Mouse (Mus musculus) neural tube, embryonic 11.5 days (tissue): ENCODE measurements around the gene Bcor. TPM values are rescaled to one million over a fixed set of nuclear protein-coding genes. Genes with fewer than 3 reads are reported as not detected.
A peak's percentile ranks its signal among the peaks of the same experiment; 100 is the strongest.

Experiments used
- ATAC-seq: fragments of 200-750 bp; cut with Nextera tagmentation; 2 replicates; pipeline ENCODE4 v1.8.0; 2017; ENCODE audit warnings: moderate number of reproducible peaks, mild to moderate bottlenecking, moderate TSS enrichment, moderate library complexity; ENCODE audit not compliant: insufficient read depth, low FRiP score, low TSS enrichment
- DNase-seq: peaks from one replicate; pipeline ENCODE4 v3.0.0-alpha.2; 2015; ENCODE audit warnings: low spot score
- H3K27ac ChIP-seq: fragments of 300-500 bp; sonication (generic); 2 replicates; pipeline ENCODE4 v1.5.1; 2014; ENCODE audit warnings: low read depth, mild to moderate bottlenecking, low read length
- H3K27me3 ChIP-seq: fragments of 300-500 bp; sonication (generic); 2 replicates; pipeline ENCODE4 v1.6.1; 2014; ENCODE audit warnings: mild to moderate bottlenecking, low read length, mixed read lengths; ENCODE audit not compliant: control insufficient read depth, insufficient read depth
- H3K36me3 ChIP-seq: fragments of 300-500 bp; sonication (generic); 2 replicates; pipeline ENCODE4 v1.6.1; 2014; ENCODE audit warnings: mild to moderate bottlenecking, low read length, moderate library complexity, mixed read lengths; ENCODE audit not compliant: control insufficient read depth, insufficient read depth
- H3K4me1 ChIP-seq: fragments of 300-500 bp; sonication (generic); 2 replicates; pipeline ENCODE4 v1.6.1; 2014; ENCODE audit warnings: low read length, mixed read lengths; ENCODE audit not compliant: control insufficient read depth, insufficient read depth
- H3K4me2 ChIP-seq: fragments of 300-500 bp; sonication (generic); 2 replicates; pipeline ENCODE4 v1.6.1; 2014; ENCODE audit warnings: low read depth, mild to moderate bottlenecking, moderate library complexity
- H3K4me3 ChIP-seq: fragments of 300-500 bp; sonication (generic); 2 replicates; pipeline ENCODE4 v1.5.1; 2014; ENCODE audit warnings: low read depth, low read length
- H3K9ac ChIP-seq: fragments of 300-500 bp; sonication (generic); 2 replicates; pipeline ENCODE4 v1.6.1; 2014; ENCODE audit warnings: mild to moderate bottlenecking, low read length
- H3K9me3 ChIP-seq: fragments of 300-500 bp; sonication (generic); 2 replicates; pipeline ENCODE4 v1.6.1; 2016; ENCODE audit warnings: low read length; ENCODE audit not compliant: control insufficient read depth
- WGBS: fragments of 180-500 bp; shearing (Covaris S2); extraction: QIAGEN DNeasy Blood & Tissue Kit; methylation state at CpG from one replicate; pipeline ENCODE4 v1.1.7; 2014; 5-methylcytosine and 5-hydroxymethylcytosine counted together
- polyA plus RNA-seq: library from polyadenylated mRNA; unstranded; fragments of >200 nt; fragmentation: Nextera tagmentation; extraction: Ambion mirVana; gene quantifications from 2 replicates; pipeline ENCODE4 v1.2.1, GENCODE M21; 2014

The Bcor gene
- polyA plus RNA-seq, 1 experiment from 2014 or later = 26.7 TPM

DNA sequence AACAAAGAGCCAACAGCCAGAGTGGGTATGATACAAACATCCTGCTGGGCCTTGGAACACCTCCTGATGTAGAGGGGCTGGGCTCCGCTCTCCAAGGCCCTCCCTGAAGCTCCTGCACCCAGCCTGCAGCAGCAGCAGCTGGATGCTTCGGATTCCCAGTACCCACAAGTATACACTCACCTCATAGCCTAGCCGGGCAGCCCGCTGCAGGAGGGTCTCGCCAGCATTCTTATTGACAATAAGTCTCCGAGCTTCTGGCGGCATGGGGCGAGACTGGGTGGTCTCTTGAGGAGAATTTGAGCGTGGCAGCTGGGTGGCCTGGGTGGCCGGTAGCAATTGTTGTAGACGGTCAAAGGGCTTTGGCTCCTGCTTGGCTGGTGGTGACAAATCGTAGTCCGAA lies 113.5 kb downstream of the Bcor start:
- 62% methylated on average over 13 of the region's 13 CpGs for WGBS
- no peaks in the 10 kb centered on the region for H3K9me3 ChIP-seq
- H3K36me3 ChIP-seq = no peaks in the 10 kb centered on the region
- DNase-seq (no peak), ATAC-seq (no peak)
- no peak overlapping the region for H3K4me2 ChIP-seq
- no peak overlapping the region for H3K27ac ChIP-seq
- H3K9ac ChIP-seq = no peak overlapping the region
- no peak overlapping the region for H3K4me3 ChIP-seq
- no peaks in the 10 kb centered on the region for H3K4me1 ChIP-seq
- H3K27me3 ChIP-seq = 0 out of 2 replicates have a peak, but pooled peaks cover 2% of the 10 kb centered on the region

DNA sequence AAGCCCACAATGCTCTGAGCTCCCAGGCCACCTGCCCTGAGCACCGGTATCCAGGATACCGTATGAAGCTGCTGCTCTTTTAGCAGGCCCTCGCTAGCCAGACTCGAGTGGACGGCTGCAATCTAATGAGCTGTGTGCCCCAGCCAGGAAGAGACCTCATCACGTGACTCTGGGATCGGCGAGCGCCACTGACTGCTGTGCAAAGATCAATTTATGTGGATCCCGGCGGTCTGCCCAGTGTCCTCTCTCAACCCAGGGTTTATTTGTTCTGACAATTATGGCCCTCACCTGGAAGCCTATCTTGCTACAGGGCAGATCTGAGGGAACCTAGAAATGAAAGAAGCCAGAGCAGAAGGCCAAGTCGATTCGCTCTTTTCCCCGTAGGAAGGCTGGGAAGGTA lies 116.8 kb downstream of the Bcor start:
- no peak for DNase-seq
- 80% methylated on average over 14 of the region's 14 CpGs for WGBS
- H3K4me2 ChIP-seq = no peak overlapping the region
- ATAC-seq = no peak
- no peaks in the 10 kb centered on the region; the same call in 1 of the 2 replicates for H3K36me3 ChIP-seq
- 0 out of 2 replicates have a peak, but pooled peaks cover 2% of the 10 kb centered on the region for H3K27me3 ChIP-seq
- H3K27ac ChIP-seq = no peak overlapping the region
- H3K9ac ChIP-seq = no peak overlapping the region
- no peak overlapping the region for H3K4me3 ChIP-seq
- H3K9me3 ChIP-seq = no peaks in the 10 kb centered on the region
- H3K4me1 ChIP-seq = no peaks in the 10 kb centered on the region

DNA sequence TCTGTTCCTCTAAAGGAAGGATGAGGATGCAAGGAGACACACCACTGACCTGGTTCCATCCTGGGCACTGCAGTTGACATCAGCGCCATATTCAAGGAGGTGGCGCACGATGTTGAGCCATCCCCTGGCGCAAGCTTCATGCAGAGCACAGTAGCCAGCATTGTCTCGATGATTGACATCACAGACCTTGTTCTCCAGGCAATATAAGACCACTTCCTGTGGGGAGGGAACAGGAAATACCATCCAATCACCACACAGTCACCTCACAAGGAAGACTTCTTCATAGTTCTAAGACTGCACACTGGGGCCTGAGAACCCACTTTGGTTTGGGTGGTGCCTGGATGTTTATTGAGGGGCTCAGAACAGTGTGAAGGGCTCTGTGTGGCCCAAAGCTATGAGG lies 118.7 kb downstream of the Bcor start:
- DNase-seq = no peak
- Histone ChIP-seq H3K27me3 (no peaks in the 10 kb centered on the region), H3K4me3 (no peak overlapping the region), H3K27ac (no peak overlapping the region), H3K4me1 (no peaks in the 10 kb centered on the region), H3K9me3 (no peaks in the 10 kb centered on the region), H3K9ac (no peak overlapping the region), H3K36me3 (no peaks in the 10 kb centered on the region; the same call in 1 of the 2 replicates), H3K4me2 (no peak overlapping the region)
- no peak for ATAC-seq
- 93% methylated on average over 5 of the region's 5 CpGs for WGBS

DNA sequence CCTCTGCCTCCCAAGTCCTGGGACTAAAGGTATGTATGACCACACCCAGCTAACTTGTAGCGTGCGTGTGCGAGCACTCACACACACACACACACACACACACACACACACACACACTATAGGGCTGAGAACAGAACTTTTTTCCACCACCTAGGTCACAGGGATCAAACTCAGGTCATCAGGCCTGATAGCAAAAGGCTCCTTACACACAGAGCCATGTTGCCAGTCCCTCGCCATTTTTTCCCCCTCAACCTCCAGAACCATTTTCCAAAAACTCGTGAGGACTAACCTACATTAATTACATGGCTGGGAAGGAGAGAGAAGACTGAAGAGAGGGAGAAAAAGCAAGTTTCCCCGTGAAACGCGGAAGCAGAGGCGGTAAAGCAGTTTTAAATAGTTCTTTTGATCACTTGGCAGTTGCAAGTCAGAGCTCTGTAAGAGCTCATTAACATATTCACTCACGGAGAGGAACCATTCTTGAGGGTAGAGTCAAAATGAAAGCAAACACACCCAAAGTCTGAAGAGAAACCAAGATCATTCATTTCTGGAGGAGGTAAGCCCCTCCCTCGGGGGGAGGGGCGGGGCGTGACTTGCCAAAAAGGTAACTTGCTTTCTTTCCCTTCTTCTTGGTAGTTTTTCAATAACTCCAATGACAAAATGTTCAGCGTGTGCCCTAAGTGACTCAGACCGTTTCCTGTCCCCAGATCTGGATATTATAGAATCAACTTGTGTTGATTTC lies 145.3 kb downstream of the Bcor start:
- H3K4me3 ChIP-seq = no peak overlapping the region
- no peak for ATAC-seq

DNA sequence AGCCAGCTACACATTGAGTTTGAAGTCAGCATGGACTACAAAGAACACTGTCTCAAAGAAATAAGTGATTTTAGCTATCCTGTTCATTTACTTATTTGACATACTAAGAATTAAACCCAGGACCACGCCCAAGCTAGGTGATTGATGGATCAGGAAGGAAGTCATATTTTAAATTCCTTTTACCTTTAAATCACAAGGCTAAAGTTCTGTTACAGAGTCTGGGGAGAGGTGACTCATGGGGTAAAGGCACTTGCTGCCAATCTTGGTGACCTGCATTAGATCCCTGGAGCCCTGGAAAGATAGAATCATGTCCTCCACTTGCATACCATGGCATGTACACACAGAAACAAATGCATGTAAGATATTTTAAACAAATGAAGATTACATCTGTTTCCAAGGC lies 149.5 kb downstream of the Bcor start:
- peaks cover 8% of the 10 kb centered on the region for H3K27me3 ChIP-seq

More for the DNA sequence above, 145.3 kb downstream of the Bcor start:
- no peak overlapping the region for H3K27ac ChIP-seq
- no peak overlapping the region for H3K9ac ChIP-seq
- no peaks in the 10 kb centered on the region for H3K36me3 ChIP-seq
- no peak overlapping the region for H3K4me2 ChIP-seq
- no peaks in the 10 kb centered on the region for H3K27me3 ChIP-seq
- DNase-seq = no peak
- H3K4me1 ChIP-seq = no peaks in the 10 kb centered on the region
- no peaks in the 10 kb centered on the region for H3K9me3 ChIP-seq
- 51% methylated on average over 15 of the region's 15 CpGs for WGBS

DNA sequence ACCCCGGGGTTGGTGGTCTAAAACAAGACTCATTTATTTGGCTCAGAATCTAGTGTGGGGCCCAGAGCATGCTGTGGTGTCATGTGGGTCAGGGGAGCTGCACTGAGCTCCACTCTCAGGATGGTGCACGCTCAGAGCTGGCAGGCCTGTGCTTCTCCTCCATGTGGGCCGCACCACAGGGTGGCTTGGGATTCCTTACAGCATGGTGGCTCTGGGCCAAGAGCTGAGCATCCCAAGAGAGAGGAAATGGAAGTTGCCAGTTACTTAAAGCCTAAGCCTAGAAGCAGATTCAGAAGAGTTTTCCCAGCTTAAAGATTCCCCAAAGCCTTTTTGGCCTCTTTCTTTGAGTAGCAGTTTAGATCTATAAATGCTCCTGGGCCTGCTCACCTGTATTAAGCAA lies 151.1 kb downstream of the Bcor start:
- 40% methylated on average over 3 of the region's 3 CpGs for whole genome bisulfite sequencing

More for the DNA sequence above, 149.5 kb downstream of the Bcor start:
- H3K9me3 ChIP-seq = no peaks in the 10 kb centered on the region
- H3K9ac ChIP-seq = no peak overlapping the region
- WGBS = 71% methylated on average over 1 of the region's 1 CpGs
- H3K4me3 ChIP-seq = no peak overlapping the region
- H3K4me1 ChIP-seq = peaks cover 3% of the 10 kb centered on the region
- no peaks in the 10 kb centered on the region for H3K36me3 ChIP-seq
- DNase-seq (no peak), ATAC-seq (no peak)
- H3K27ac ChIP-seq = no peak overlapping the region
- no peak overlapping the region for H3K4me2 ChIP-seq

DNA sequence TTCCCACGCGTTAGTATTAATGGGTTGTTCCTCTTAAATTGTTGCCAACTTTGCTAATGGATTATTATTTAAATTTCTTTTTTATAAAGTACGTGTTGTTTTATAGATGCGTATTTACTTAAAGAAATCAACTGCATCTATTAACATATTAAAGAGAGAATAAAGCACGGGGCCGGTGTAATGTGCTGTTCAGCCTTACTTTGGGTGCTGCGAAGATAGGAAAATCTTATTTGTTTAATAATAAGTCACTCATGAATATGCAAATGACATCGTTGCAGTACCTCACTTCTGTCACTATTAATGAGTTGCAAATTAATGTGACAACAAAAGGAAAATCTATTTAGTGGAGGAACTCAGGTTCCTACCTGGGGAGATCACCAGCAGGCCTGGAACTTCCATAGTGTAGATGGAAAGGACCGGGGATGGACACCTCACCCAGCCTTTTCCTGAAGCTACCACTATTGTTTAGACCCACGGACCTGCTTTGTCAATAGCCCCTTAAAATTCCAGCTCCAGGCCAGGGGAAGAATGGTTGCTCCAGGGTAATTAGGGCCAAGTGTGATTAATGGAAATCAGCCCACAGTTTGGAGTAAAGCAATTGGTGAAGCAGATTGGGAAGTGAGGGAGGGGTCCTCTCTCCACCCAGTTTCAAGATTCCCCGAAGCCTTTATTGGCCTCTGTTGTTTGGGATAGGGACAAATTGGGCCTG lies 152.2 kb downstream of the Bcor start:
- ATAC-seq (no peak), DNase-seq (peak; percentile 34)
- peak overlapping the region; percentile 52 for H3K4me2 ChIP-seq
- no peaks in the 10 kb centered on the region for H3K36me3 ChIP-seq
- peaks cover 15% of the 10 kb centered on the region for H3K27me3 ChIP-seq
- no peak overlapping the region for H3K27ac ChIP-seq
- peaks cover 6% of the 10 kb centered on the region for H3K4me1 ChIP-seq
- no peaks in the 10 kb centered on the region for H3K9me3 ChIP-seq
- 3% methylated on average over 11 of the region's 11 CpGs for WGBS
- no peak overlapping the region for H3K9ac ChIP-seq
- no peak overlapping the region for H3K4me3 ChIP-seq

More for the DNA sequence above, 151.1 kb downstream of the Bcor start:
- ATAC-seq (no peak), DNase-seq (no peak)
- no peak overlapping the region for H3K9ac ChIP-seq
- peaks cover 15% of the 10 kb centered on the region for H3K27me3 ChIP-seq
- H3K9me3 ChIP-seq = no peaks in the 10 kb centered on the region
- no peaks in the 10 kb centered on the region for H3K36me3 ChIP-seq
- no peak overlapping the region for H3K27ac ChIP-seq
- H3K4me3 ChIP-seq = no peak overlapping the region
- H3K4me1 ChIP-seq = peaks cover 5% of the 10 kb centered on the region
- no peak overlapping the region for H3K4me2 ChIP-seq

DNA sequence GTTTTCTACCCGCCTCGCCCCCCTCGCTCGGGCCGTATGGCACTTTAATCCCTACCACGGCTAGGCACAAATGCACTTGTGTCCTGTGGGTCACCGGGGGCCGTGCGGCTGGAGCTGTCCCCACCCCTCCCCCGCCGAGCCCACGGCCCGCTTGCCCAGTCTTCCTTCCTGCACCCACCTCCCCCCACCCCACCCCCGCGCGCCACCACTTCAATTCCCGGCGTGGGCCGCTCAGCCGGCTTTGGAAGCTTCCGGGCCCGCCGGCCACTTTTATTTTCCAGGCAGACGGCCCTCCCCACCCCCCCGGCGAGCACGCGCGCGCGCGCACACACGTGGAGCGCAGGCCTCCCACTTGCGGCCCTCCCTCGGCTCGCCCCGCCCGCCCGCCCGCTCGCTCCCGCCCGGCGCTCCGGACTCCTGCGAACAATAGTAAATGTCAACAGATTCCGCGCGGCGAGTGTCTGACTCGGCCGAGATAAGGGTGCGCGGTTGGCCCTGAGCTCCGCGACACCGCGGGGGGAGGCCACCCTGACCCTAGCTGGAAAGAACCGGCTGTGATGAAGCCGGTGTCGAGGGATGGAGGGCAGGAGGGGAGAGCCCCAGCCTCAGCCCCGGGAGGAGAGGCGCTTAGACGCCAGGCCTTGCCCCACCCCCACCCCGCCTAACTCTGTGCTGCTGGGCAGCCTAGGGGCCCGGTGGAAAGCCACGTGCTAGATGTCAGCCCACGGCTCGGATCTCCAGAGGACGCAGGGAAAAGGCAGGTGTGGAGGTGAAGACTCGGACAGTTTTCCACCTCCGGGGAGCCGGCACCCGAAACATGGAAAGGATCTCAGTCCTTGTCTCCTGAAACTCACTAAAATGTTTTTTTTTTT lies 153.0 kb downstream of the Bcor start:
- Histone ChIP-seq H3K9me3 (no peaks in the 10 kb centered on the region), H3K27me3 (peaks cover 15% of the 10 kb centered on the region), H3K4me3 (peak overlapping the region; percentile 31), H3K4me1 (peaks cover 13% of the 10 kb centered on the region), H3K36me3 (no peaks in the 10 kb centered on the region), H3K27ac (peak overlapping the region; percentile 88), H3K9ac (peak overlapping the region; percentile 67), H3K4me2 (peak overlapping the region; percentile 52)
- WGBS = 9% methylated on average over 47 of the region's 75 CpGs
- ATAC-seq (peak; percentile 62), DNase-seq (peak; percentile 78)
